Mouse (Mus musculus) retina, postnatal 1 day (tissue): ENCODE measurements around the gene Rhobtb3.
A peak's percentile ranks its signal among the peaks of the same experiment; 100 is the strongest.
"Not testable (repeated sequence)": the region's sequence is repeated elsewhere in the genome, so short reads cannot be mapped to it uniquely, and the experiment has no call there.

ENCODE experiments used
- DNase-seq: peaks from one replicate; pipeline ENCODE4 v3.0.0-alpha.2; 2012

Rhobtb3 gene

DNA sequence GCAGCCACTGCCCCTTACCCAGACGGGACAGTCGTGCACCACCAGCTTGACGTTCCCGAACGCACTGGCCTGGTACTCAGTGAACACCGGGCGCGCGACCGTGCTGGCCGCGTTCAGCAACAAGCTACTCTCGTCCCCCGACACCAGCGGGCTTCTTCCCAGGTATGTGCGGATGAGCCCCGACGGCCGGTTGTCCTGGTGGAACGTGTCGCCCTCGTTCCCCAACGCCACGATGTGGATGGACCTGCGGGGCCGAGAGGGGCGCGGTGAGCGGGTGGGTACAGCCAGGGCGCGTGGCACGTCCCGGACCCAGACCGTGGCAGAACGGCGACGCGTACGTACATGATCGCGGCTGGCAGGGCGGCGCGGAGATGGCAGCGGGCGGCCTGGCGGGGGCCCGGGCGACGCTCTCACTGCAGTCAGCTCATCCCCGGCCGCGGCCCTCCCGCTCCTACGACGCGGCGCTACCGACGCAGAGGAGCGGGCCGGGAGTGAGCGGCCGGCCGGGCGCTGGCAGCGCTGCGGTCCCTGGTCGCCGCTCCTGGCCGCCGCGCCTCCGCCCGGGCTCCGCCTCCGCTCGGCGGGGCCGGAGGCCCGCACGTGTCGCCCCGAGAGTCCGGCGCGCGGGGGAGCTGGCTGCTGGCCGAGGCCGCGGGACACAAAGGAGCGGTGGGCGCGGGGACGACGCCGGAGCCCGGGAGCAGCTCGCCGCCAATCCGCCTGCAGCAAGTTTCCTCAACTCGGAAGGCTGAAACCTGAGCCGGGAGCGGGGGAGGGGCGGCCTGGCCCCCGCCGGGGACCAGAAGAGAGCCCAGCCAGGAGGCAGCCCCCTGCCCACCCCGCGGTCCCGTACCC is at the start of gene Rhobtb3:
TSS of gene Rhobtb3 (minus strand) at position 737 of the 855 bp plus-strand sequence.
- DNase-seq: peak; percentile 92

DNA sequence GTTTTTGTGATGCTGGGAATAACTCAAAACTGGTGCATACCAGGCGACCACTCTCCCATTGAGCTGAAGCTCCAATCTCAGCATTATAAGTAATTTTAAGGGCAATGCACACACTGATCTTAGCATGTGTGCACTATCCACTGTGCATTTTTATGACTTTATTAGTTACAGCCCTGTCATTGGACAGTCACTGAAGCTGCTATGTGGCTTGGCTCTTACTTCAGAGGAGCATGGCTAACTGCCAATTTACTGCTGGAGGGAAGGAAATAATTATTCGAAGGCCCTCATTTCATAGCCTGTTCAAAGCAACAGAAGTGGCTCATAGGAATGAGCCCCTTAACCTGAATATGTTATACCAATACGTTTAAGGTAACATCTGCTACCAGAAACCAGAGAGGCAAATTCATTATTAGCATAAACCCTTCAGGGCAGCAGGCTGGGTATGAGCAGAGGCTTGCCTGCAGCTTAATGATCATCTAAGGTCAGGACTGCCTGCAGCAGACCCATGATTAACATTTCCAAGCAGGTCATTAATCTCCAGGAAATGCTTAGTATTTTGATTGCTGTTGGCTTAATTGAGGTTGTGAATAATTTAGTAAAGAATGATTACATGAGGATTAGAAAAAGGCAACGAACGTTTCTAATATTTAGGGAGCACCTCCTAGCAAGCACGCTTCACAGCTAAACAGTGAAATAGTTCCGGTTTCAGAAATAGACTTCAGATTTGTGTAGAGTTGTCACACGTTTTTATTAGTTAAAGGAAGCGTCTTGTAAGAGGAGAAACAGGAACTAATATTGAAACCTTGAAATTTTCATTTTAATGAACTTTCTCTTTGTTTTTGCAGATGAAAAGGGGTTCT is 48.7 kb upstream of the Rhobtb3 start:
- DNase-seq: peak; percentile 82

DNA sequence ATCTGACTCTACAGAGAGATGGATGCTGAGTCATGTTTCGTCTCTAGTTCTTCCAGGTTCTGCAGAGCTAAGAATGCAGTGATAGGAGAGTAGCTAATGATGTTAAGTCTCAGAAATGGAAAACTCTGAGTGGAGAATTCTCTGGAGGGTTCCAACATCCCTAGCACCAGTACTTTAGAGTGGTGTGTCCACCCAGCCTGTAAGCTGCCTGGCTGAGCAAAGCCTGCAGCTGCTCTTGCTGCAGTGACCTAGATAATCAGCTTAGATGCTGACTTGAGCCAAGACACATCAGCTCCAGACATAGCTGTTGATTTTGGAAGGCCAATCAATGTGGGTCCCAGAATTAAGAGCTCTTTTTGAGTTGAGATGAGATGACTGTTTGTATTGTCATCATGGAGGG is 44.4 kb upstream of the Rhobtb3 start:
- peak; percentile 81 for DNase-seq

DNA sequence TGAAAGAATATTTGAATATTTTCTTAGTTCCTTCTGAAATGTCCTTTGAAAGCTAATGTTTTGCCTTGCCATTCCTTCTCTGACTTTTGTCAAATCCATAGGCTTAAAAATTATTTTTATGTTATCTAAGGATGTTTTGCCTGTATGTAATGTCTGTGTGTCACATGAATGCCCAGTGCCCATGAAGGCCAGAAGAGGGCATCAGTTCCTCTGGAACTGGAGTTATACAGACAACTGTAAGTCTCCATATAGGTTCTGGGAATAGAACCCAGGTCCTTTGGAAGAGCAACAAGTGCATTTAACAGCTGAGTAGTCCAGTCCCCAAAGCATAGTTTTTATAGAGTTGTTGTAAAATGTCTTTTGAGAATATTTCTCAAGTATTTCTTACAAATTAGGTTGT is 38.2 kb upstream of the Rhobtb3 start:
- DNase-seq: no peak

DNA sequence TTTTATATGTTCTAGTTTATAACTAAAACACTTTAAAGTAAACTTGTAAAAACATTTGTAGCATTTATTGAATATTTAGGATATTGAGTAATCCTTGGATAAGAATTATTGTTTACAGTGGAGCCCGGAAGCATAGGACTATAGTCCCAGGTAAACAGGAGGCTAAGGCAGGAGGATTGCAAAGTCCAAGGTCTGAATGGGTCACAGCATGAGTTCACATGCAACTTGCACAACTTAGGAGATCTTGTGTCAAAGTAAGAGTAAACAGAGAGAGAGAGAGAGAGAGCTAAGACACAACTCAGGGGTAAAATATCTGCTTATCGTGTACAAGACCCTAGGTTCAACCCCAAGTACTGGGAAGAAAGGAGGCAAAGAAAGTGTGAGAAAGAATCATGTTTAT is 32.9 kb upstream of the Rhobtb3 start:
- no peak for DNase-seq

DNA sequence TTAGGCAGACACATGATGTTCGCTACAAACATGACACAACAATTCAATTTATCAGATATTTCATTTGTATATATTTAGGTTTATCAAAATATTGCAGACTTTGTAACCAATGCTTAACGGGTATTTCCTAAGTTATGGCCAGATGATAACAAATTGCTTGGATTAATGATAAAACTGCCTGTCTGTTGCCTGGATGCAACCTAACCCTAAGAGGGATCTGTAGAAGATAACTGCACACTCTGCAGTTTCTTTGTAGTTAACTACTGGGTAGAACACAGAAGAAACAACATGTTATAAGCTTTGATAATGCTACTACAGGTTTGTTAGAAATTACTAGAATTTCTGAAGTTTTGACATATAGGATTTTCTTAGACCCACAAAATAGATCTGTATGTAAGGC is 32.5 kb upstream of the Rhobtb3 start:
- DNase-seq: no peak

DNA sequence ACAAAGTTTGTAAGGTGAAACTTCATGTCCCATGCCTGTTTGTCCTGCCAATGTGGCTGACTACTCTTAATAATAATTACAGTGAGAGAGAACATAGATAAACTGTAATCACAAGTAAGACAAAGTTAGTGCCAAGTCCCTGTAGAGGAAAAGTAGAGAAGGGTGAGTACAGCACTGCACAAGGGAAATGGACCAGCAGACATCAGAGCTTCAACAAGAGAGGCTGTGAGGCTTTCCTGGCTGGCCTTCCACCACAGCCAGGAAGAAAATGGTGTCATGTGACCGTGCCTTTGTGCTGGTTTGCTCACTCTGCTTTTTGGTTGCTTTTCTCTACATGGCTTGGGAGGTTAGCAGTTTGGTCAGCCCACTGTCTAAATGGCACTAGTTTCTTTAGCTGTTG is 31.9 kb upstream of the Rhobtb3 start:
- no peak for DNase-seq

DNA sequence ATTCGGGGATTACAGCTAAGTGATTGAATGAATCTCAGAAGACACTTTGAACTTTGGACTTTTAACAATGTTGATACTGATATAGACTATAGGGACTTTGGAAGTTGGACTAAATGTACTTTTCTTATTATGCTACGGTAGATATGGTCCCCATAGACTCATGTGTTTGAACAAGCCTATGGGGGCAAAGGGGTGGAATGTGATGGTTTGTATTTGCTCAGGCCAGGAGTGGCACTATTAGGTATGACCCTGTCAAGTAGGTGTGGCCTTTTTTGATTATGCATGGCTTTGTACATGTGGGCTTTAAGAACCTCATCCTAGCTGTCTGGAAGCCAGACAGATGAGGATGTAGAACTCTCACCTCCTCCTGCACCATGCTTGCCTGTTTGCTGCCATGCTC is 30.8 kb upstream of the Rhobtb3 start:
- DNase-seq: no peak

DNA sequence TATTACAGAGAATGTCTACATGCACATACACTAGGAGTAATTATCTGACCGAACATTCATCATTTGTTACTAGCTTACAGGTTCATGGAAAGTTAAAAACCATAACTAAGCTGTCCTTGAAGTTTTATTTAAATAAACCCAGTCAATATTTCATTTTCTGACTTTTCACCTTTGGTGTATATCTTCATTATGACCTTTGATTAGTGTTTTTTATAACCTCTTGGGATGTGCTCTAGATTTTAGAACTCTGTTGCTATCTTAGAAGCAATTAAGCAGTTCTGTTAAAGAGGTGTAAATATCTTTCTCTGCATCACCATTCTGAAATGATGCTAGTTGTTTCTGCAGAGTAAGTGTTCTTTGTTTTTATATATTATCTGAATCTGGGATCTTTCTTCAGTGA is 23.1 kb upstream of the Rhobtb3 start, which contains the start of gene Spata9:
TSS of gene Spata9 (plus strand) at position 301 of the 400 bp plus-strand sequence.
- DNase-seq: no peak

DNA sequence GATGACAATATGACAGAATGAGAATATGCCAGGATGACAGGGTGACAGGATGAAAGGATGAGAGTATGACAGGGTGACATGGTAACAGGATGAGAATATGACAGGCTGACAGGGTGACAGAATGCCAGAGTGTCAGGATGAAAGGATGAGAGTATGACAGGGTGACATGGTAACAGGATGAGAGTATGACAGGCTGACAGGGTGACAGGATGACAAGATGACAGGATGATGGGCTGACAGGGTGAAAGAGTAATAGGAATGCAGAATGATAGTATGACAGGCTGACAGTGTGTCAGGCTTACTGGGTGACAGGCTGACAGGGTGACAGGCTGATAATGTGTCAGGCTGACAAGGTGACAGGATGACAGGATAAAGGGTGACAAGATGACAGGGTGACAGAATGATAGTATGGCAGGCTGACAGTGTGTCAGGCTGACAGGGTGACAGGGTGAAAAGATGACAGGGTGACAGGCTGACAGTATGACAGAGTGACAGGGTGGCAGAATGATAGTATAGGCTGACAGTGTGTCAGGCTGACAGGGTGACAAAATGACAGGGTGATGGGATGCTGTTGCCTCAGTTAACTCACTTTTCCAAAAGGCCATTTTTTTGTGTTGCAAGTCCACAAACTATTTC is 11.8 kb upstream of the Rhobtb3 start:
- DNase-seq: no peak

DNA sequence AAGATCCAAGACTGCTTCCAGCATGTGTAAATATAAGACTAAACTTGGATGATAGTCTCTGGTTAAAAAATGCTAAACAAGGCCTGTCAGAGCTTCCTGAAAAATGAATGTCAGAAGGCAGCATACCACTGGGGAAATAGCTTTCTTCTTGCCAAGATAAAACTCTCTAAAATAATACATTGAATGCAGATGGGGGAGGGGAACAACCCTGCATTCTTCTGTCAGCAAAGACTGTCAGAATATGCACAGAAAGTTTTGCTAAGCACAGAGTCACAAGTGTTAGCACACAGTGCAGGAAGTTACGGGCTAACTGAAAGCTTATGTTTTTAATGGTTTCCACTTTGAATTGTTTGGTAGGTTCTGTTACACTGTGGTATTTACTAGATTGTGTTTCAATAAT is 6.6 kb upstream of the Rhobtb3 start:
- no peak for DNase-seq

DNA sequence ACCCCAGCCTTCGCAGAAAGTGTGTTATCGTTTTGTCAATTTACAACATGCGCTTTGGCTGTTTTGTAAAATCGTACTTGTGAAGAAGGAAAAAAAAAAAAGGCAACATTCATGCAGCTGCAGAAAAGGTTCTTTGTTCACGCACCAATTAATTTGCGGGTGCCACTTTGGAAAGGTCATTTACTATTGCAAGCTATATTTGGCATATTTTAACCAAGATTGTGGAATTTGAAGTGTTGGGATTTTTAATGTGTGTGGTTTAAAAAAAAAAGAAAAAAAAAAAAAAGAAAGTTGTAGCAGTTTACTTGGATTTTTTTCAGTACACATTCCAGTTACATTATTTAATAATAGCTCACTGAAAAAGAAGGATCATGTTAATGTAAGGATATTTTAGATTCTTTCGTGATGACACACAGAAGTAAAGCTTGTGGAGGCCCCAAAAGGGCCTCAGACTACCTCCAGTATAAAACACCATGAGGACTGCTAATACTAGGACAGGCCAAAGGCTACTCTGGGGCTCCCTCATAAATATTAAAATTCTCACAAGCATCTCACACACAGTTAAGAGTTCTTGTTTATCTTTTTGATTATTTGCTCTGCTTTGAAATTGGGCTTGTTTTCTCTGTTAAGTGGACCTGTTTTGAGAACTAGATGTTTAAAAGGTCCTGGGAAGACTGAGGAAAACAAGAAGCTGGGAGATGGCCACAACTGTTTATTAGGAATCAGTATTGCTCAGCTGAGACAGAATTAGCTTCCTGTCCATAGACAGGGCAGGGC is 507 bp upstream of the Rhobtb3 start:
- peak; percentile 10 for DNase-seq

DNA sequence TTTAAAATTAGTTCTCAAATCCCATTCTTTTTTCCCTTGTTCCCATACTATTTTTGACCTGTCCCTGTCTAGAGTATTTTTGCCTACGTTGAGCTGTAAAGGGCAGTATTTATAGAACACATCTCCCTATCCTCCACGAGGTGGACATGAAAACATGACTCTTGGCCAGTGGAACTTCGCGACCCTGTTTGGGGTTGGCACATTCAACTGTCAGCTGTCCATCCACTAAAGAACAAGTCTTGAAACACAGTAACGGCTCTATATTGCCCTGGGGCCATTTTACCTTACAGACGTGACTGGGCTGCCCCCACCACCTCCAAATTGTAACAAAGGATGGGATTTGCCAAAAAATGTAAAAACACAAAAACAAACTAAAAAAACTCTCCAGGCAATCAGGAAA is 994 bp downstream of the Rhobtb3 start:
- peak; percentile 58 for DNase-seq

DNA sequence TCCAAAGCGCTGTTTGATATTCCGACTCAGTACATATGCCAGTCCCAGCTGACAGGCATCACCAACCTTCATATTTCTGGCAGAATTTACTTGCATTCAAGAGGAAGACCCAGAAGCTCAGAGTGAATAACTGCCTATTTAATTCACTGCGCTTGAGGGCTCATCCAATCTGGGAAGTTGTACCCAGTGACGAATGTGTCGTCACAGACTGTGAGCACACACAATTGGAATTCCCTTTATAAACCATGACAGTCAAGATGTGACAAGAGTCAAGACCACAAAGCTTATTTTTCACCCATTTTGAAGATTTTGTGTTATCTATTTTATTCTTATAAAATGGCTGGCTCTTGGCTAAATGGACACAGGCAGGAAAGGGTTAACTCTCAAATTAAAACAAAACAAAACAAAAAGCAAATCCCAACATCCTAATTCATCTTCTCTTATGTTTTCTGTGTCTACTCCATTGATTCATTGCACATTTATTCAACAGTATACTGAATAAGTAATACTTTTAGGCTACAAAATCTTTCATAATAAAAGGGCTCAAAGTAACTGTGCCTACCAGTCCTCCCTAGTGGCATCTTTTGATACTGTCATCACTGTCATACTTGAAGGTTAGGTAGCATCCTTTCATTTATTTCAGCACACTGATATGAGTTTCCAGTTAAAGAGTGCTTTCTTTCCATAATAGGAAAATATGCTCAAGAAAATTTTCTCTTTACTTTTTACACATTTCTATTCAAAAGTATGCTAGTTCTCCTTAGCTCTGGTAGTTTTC is 2.0 kb downstream of the Rhobtb3 start:
- peak; percentile 12 for DNase-seq

DNA sequence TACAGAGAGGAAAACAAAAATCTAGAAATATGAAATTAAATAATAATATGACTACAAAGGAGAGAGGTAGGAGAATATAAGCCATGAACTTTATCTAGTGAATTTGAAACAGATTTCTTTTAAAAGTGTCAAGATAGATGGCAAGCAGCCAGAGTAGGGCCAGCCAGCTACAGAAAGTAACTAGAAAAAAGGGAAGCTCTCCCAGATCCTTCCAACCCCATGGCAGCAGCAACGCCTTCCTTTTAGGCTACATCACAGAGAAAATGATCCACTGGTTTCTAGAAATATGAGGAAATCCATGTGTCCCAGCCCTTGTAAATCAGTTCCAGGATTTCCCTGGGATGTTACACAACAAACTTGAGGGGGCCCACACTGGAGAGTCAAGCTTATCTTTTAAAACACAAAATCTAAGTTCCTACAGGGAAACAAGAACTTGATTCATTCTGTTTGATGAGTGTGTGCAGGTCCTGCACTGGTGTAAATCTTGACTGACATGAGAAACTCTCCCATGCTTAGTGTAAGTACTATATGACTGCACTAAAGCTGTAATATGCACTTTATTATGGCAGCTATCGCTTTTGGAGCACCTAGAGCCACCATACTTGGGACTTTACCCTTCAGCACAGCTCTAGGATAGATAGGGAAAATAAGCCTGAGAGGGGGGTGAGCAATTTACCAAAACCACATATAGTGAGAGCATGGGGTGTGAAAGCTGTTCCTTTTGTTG is 2.8 kb downstream of the Rhobtb3 start:
- no peak for DNase-seq

DNA sequence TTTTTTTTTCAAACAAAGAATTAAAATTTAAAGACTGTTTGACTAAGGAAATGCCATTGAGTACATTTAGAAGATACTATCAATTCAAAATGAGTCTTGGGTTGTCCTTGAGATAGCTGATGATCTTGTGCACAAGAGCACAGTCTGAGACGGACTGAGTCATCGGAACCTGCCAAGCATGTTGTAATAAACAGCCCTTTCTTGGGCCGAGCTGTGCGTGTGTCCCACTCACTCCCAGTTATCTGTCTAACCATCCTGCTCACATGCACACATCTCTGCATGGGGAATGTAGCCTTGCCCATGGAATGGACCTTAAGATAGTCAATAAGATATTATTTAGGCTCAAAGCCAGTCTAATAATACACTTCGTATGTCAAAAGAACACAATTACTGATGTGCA is 4.9 kb downstream of the Rhobtb3 start:
- DNase-seq: no peak

DNA sequence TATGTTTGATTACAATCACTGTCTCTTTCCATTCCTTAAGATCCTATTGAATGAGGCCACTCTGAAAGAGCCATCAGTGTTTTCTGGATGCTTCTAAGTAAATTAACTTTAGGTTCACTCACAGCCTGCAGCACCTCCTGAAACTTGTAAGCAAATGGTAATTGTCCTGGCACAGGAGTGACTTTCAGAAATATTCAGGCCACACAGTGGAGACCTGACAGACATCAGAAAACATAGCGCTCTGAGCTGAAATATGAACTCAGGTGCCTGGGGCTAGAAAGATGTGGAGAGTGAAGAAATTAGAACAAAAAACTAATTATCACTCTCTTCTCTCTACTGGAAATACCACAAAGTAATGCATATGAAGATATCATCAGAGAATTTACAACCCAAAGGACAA is 10.4 kb downstream of the Rhobtb3 start:
- DNase-seq: no peak

DNA sequence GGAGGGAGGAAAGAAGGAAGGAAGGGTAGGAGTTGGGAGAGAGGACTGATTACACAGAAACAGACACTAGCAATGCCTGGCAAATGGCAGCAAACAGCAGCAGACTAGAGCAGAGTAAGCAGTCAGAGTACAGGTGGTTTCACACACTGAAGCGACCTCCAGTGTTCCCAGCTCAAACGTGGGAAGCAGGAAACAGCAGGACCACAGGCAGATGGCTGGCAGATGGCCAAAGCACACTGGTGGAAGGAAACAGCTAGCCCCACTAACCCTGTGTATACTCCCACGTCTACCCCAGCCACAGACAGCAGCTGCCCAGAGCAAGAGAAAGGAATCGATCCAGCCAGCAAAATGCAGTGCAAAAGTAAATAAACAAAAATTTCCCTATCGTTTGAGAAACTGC is 12.7 kb downstream of the Rhobtb3 start:
- DNase-seq: peak; percentile 79

DNA sequence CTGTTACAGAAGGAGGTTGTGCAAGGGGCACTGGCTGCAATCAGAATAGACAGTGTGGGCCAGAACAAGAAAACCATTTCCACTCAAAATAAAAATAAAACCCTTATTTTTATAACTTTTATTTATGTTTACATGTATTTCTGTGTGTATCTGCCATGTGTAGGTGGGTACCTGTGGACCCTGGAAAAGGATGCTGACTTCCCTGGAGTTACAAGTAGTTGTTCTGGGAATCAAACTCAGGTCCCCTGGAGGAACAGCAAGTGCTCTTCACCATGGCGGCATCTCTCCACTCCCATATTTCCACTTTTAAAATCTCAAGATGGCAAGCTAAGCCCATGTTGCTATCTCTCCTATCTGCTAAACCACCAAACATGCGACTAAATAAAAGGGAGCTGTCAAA is 13.1 kb downstream of the Rhobtb3 start:
- DNase-seq: no peak

DNA sequence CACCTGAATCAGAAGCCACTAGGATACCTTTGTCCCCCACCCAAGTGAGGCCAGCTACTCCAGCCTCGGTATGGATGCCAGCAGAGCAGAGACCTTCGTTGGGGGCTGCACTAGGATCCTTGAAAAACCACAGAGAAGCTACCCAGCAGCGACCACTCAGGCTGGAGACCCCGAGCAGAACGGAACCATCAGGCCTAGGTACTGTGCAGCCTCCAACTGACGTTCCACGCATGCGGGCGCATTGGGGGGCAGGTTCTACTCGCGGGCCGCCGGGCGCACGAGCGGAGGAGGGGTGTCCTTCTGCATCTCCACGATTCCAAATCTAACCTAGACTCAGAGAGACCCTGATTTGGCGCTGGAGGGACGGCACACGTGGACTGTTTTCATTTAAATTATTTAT is 13.7 kb downstream of the Rhobtb3 start:
- DNase-seq: no peak

DNA sequence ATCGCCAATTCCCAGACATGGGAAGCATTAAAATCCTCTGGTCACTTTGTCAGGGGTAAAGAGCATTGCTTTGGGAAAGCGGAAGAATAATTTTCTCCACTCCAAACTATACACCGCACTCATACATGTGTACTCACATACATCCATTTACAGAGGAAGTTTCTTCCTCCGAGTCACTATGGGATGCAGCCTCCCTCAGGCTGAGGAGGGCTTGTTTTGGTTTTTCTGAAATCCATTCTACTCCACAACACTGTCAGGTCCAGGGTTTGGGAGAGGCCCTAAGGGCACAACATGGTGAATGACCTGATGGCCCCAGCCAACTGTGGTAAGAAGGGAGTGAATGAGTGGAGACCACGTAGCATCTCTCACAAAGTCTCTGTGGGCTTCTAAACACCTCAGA is 14.7 kb downstream of the Rhobtb3 start:
- not testable (repeated sequence) for DNase-seq
